Mouse (Mus musculus): ENCODE results near the gene Noa1. TPM values are rescaled to one million over a fixed set of nuclear protein-coding genes. Genes with fewer than 3 reads are reported as not detected.

The Noa1 gene
- polyA plus RNA-seq, 1 experiment from 2014 or later, result 33.2 TPM

DNA sequence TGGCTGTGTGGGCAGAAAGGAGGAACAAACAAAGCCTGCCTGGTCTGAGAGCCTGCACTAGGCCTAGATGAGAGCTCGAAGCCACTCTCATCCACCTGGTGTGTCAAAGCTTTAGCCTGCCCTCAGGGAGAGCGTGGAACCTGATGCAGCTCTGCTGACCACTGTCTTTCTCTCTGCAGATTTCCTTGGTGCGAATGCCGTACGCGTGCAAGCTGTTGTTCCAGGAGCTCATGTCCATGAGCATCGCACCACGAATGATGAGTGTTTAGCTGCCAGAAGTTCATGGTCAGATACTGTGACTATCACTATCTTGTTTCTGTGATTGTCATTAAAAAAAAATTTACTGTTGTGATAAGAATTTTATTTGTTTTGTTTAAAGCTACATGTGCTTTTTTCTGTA is 39.0 kb upstream of the Noa1 start:
- Histone ChIP-seq H3K4me1 (ENCODE audit: control insufficient read depth, insufficient read depth, low read length) (no peaks in the 10 kb centered on the region), H3K9ac (ENCODE audit: low read depth, low read length) (no peak overlapping the region), H3K27me3 (ENCODE audit: control insufficient read depth, insufficient read depth, low read length) (no peaks in the 10 kb centered on the region), H3K27ac (ENCODE audit: low read depth, low read length) (no peak overlapping the region), H3K4me3 (ENCODE audit: low read length) (no peak overlapping the region), H3K4me2 (replicated peaks; ENCODE audit: low read depth, low read length) (no peak overlapping the region), H3K9me3 (ENCODE audit: control insufficient read depth, low read length) (no peaks in the 10 kb centered on the region), H3K36me3 (ENCODE audit: control insufficient read depth, insufficient read depth, low read length) (peaks cover 67% of the 10 kb centered on the region)
- 86% methylated on average over 8 of the region's 8 CpGs for WGBS
- ATAC-seq (ENCODE audit: low FRiP score, low TSS enrichment), result no peak

DNA sequence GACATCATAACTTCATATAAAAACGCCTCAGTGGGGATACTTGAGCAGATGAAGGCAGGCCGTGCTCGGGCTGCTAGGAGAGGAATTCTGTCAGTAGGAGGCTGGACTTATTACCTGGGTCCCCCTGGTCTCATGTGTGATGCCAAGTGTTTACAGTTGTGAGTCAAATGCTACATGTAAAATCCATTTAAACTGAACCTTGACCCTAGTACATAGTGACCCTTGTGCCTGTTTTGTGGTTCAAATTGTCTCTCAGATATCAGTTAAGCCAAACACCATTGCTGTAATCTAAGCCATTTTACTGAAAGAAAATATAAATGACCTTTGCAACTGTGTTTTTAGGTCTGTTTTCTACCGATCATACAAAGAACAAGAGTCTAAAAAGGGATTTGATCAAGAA is 30.1 kb upstream of the Noa1 start:
- Histone ChIP-seq H3K9me3 (ENCODE audit: control insufficient read depth, low read length) (no peaks in the 10 kb centered on the region), H3K9ac (ENCODE audit: low read depth, low read length) (no peak overlapping the region)

DNA sequence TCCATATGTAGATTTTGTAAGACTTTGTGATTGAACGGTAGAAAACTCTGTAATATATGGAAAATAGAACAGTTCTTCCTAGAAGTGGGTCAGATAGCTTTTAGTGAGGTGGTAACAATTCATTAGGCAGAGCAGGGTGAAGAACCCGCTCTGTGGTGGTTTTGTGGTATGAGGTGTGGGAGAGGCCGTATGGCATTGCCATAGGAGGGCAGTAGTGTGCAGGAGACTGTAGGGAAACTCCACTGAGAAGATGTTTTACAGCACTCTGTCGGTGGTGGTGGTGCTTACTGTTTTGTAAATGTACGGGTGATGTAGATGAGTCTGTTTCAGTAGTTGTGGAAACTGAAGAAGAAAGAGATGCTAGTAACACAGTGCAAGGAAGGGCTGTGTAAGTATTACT is 20.3 kb upstream of the Noa1 start:
- peaks cover 82% of the 10 kb centered on the region for H3K36me3 ChIP-seq (ENCODE audit: control insufficient read depth, insufficient read depth, low read length)
- no peaks in the 10 kb centered on the region for H3K4me1 ChIP-seq (ENCODE audit: control insufficient read depth, insufficient read depth, low read length)
- no peak overlapping the region for H3K27ac ChIP-seq (ENCODE audit: low read depth, low read length)
- no peak overlapping the region for H3K4me3 ChIP-seq (ENCODE audit: low read length)
- no peak overlapping the region for H3K9ac ChIP-seq (ENCODE audit: low read depth, low read length)
- 75% methylated on average over 5 of the region's 5 CpGs for WGBS
- no peaks in the 10 kb centered on the region for H3K27me3 ChIP-seq (ENCODE audit: control insufficient read depth, insufficient read depth, low read length)
- no peak for ATAC-seq (ENCODE audit: low FRiP score, low TSS enrichment)
- no peak overlapping the region for H3K4me2 ChIP-seq (replicated peaks; ENCODE audit: low read depth, low read length)
- no peaks in the 10 kb centered on the region for H3K9me3 ChIP-seq (ENCODE audit: control insufficient read depth, low read length)

More for the DNA sequence above, 30.1 kb upstream of the Noa1 start:
- Histone ChIP-seq H3K4me3 (ENCODE audit: low read length) (no peak overlapping the region), H3K4me2 (replicated peaks; ENCODE audit: low read depth, low read length) (no peak overlapping the region), H3K27ac (ENCODE audit: low read depth, low read length) (no peak overlapping the region), H3K27me3 (ENCODE audit: control insufficient read depth, insufficient read depth, low read length) (no peaks in the 10 kb centered on the region), H3K4me1 (ENCODE audit: control insufficient read depth, insufficient read depth, low read length) (no peaks in the 10 kb centered on the region), H3K36me3 (ENCODE audit: control insufficient read depth, insufficient read depth, low read length) (peaks cover 91% of the 10 kb centered on the region)
- ATAC-seq (ENCODE audit: low FRiP score, low TSS enrichment), result no peak
- WGBS, result 93% methylated on average over 4 of the region's 4 CpGs

DNA sequence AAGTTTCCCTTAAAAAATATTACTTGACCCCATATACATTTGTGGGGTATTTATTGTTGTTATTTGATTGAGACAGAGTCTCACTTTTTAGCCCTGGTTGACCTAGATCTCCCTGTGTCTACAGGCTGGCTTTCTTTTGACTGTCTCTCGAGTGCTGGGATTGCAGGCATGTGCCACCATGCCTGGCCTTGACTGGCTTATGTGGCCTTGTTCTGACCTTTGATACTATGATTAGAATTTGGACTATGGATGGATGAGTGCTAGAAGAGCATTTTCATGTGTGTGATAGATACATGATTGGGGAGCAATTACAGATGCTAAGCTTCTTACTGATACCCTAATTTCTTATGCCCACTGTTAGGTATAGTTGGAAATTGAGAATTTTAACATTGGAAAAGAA is 15.1 kb upstream of the Noa1 start:
- no peak overlapping the region for H3K9ac ChIP-seq (ENCODE audit: low read depth, low read length)
- 83% methylated on average over 1 of the region's 1 CpGs for WGBS
- H3K27me3 ChIP-seq (ENCODE audit: control insufficient read depth, insufficient read depth, low read length), result no peaks in the 10 kb centered on the region
- no peak overlapping the region for H3K27ac ChIP-seq (ENCODE audit: low read depth, low read length)
- H3K4me3 ChIP-seq (ENCODE audit: low read length), result no peak overlapping the region
- ATAC-seq (ENCODE audit: low FRiP score, low TSS enrichment), result no peak
- no peak overlapping the region for H3K4me2 ChIP-seq (replicated peaks; ENCODE audit: low read depth, low read length)
- no peaks in the 10 kb centered on the region for H3K9me3 ChIP-seq (ENCODE audit: control insufficient read depth, low read length)
- no peaks in the 10 kb centered on the region for H3K4me1 ChIP-seq (ENCODE audit: control insufficient read depth, insufficient read depth, low read length)
- H3K36me3 ChIP-seq (ENCODE audit: control insufficient read depth, insufficient read depth, low read length), result peaks cover 91% of the 10 kb centered on the region

DNA sequence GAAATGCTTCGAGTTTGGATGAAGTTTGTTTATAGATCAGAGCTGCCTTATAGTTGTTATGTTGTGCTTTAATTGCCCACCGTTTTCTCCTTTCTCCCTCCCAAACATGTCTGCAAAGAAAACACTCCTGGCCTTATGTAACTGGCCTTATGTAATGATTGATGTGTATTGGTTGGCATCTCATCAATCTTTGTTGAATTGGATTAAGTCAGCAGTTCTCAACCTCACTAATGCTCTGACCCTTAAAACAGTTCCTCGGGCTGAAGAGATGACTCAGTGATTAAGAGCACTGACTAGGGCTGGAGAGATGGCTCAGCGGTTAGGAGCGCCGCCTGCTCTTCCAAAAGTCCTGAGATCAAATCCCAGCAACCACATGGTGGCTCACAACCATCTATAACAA is 5.1 kb upstream of the Noa1 start:
- H3K27me3 ChIP-seq (ENCODE audit: control insufficient read depth, insufficient read depth, low read length), result no peaks in the 10 kb centered on the region
- no peaks in the 10 kb centered on the region for H3K9me3 ChIP-seq (ENCODE audit: control insufficient read depth, low read length)
- 85% methylated on average over 6 of the region's 6 CpGs for WGBS
- H3K4me1 ChIP-seq (ENCODE audit: control insufficient read depth, insufficient read depth, low read length), result peaks cover 11% of the 10 kb centered on the region
- H3K9ac ChIP-seq (ENCODE audit: low read depth, low read length), result no peak overlapping the region
- no peak for ATAC-seq (ENCODE audit: low FRiP score, low TSS enrichment)
- peaks cover 59% of the 10 kb centered on the region for H3K36me3 ChIP-seq (ENCODE audit: control insufficient read depth, insufficient read depth, low read length)
- no peak overlapping the region for H3K4me3 ChIP-seq (ENCODE audit: low read length)
- no peak overlapping the region for H3K27ac ChIP-seq (ENCODE audit: low read depth, low read length)
- no peak overlapping the region for H3K4me2 ChIP-seq (replicated peaks; ENCODE audit: low read depth, low read length)

DNA sequence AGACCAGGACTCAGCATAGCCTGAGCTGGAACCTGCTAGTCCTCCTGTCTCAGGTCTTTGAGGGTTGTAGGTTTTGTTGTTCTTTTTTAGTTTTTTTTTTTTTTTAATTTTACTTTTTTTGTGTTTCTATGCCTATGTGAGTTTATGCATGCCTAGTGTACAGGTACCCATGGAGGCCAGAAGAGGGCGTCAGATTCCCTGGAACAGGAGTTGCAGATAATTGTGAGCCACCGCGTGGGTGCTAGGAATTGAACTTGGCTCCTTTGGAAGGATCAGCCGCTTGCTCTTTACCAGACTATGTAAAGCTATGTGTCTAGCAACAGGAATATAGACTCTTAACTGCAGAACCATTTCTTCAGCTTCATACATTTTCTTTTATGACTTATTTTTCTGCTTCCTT is 4.3 kb upstream of the Noa1 start:
- peaks cover 55% of the 10 kb centered on the region for H3K36me3 ChIP-seq (ENCODE audit: control insufficient read depth, insufficient read depth, low read length)

DNA sequence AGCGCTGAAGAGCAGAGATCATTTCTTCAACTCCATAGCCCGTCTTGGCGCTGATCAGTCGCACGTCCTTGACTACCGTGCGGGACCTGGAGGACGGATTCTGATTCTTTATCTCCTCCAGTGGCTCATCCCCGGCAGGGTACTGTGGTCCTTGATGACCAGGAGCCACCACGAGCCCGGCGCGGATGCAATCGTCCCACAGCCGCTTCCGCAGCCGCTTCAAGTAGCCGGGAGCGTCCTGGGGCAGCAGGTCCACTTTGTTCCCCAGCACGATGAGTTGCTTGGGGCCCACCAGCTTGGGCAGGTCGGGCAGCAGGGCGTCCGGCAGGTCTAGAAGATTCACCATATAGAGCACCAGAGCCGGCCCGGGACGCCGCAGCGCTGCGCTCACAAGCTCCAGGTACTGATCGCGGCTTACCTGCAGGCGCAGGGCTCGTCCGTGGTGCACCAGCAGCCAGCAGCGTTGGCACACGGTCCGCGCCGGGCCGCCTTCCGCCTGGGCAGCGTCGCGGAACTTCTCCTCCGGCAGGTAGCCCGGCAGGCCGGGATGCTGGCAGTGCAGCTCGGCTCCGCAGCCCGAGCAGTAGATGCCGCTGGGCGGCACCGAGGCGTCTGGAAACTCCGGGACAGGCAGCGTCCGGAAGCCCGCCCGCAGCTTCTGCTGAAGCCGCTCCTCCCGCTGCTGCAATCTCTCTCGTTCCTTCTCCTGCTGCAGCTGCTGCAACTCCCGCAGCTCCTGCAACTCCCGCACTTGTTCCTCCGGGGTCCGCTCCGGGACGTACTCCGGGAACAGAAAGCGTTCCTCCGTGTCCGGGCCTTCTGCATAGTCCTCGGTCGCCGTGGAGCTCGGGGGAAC is 605 bp downstream of the Noa1 start:
- peak overlapping the region; percentile 89 for H3K9ac ChIP-seq (ENCODE audit: low read depth, low read length)
- peak overlapping the region; percentile 89 for H3K4me2 ChIP-seq (replicated peaks; ENCODE audit: low read depth, low read length)
- peak overlapping the region; percentile 92; the same call in 1 of the 2 replicates for H3K27ac ChIP-seq (ENCODE audit: low read depth, low read length)
- peak overlapping the region; percentile 77 for H3K4me3 ChIP-seq (ENCODE audit: low read length)
- under 1% methylated on average over 75 of the region's 76 CpGs for WGBS
- peaks cover 19% of the 10 kb centered on the region for H3K4me1 ChIP-seq (ENCODE audit: control insufficient read depth, insufficient read depth, low read length)
- peak; percentile 18 for ATAC-seq (ENCODE audit: low FRiP score, low TSS enrichment)
- no peaks in the 10 kb centered on the region for H3K9me3 ChIP-seq (ENCODE audit: control insufficient read depth, low read length)
- no peaks in the 10 kb centered on the region for H3K27me3 ChIP-seq (ENCODE audit: control insufficient read depth, insufficient read depth, low read length)
- peaks cover 39% of the 10 kb centered on the region for H3K36me3 ChIP-seq (ENCODE audit: control insufficient read depth, insufficient read depth, low read length)

More for the DNA sequence above, 4.3 kb upstream of the Noa1 start:
- H3K27me3 ChIP-seq (ENCODE audit: control insufficient read depth, insufficient read depth, low read length), result no peaks in the 10 kb centered on the region
- no peak overlapping the region for H3K27ac ChIP-seq (ENCODE audit: low read depth, low read length)
- H3K9me3 ChIP-seq (ENCODE audit: control insufficient read depth, low read length), result no peaks in the 10 kb centered on the region
- WGBS, result 94% methylated on average over 4 of the region's 4 CpGs
- no peak overlapping the region for H3K9ac ChIP-seq (ENCODE audit: low read depth, low read length)
- ATAC-seq (ENCODE audit: low FRiP score, low TSS enrichment), result no peak
- no peak overlapping the region for H3K4me2 ChIP-seq (replicated peaks; ENCODE audit: low read depth, low read length)
- no peak overlapping the region for H3K4me3 ChIP-seq (ENCODE audit: low read length)
- peaks cover 11% of the 10 kb centered on the region for H3K4me1 ChIP-seq (ENCODE audit: control insufficient read depth, insufficient read depth, low read length)

DNA sequence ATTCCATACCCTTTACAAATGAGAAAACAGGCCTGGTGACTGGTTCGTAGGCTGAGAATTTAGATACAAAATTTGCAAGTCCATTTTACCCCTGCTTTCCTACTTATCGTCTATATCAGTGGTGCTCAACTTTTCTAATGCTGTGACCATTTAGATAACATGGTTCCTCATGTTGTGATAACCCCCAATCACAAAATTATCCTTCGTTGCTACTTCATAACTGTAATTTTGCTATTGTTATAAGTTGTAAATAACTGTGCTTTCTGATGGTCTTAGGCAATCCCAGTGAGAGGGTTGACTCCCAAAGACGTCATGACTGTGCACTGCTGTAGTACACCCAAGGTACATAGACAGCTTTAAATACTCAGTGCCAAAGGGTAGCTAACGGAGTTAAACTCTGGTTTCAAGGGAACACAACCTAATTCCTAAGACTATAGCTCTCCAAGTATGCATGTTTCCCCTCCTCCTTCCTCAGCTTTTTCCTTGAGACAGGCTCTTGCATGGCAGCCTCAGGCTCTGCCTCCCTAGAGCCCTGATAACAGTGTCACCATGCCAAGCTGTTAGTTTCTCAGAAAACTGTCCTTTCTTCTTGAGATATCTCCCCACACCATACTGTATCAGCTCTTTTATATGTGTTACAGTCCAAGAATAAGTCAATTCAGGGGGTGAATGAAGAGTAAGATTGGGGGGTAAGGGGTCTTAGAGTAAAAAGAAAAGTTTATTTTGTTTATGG is 1.9 kb downstream of the Noa1 start:
- no peak for ATAC-seq (ENCODE audit: low FRiP score, low TSS enrichment)
- H3K4me1 ChIP-seq (ENCODE audit: control insufficient read depth, insufficient read depth, low read length), result peaks cover 19% of the 10 kb centered on the region
- no peak overlapping the region; the same call in 1 of the 2 replicates for H3K9ac ChIP-seq (ENCODE audit: low read depth, low read length)
- peak overlapping the region; percentile 77 for H3K4me3 ChIP-seq (ENCODE audit: low read length)
- no peaks in the 10 kb centered on the region for H3K27me3 ChIP-seq (ENCODE audit: control insufficient read depth, insufficient read depth, low read length)
- no peak overlapping the region for H3K27ac ChIP-seq (ENCODE audit: low read depth, low read length)
- WGBS, result 77% methylated on average over 5 of the region's 5 CpGs
- H3K36me3 ChIP-seq (ENCODE audit: control insufficient read depth, insufficient read depth, low read length), result peaks cover 36% of the 10 kb centered on the region
- H3K9me3 ChIP-seq (ENCODE audit: control insufficient read depth, low read length), result no peaks in the 10 kb centered on the region
- H3K4me2 ChIP-seq (replicated peaks; ENCODE audit: low read depth, low read length), result peak overlapping the region; percentile 89

DNA sequence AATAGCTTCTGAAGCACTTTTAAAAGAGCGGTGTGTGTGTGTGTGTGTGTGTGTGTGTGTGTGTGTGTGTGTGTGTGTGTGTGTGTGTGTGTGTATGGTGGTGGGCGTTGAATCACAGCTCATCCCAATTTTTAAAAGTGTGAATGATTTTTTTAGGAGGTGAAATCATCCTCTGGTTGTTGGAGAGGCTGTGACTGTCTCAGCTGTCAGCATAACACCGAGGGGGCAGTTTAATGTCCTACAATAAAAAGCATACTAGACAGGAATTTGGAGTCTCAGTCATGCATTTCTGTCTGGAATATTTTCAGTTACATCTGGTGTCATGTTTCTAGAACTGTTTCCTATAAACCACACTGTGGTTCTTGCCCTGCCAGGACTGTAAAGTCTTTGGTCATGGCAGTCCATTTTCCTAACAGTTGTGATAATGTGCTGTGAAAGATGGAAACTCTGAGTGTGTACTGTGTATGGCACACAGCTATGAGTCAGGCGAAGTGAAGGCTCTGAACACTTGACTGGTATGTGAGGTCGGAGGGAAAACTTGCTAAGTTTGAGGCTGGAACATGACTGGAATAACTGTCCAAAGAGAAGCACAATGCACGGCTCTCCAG is 8.5 kb downstream of the Noa1 start:
- ATAC-seq (ENCODE audit: low FRiP score, low TSS enrichment), result no peak
- no peak overlapping the region for H3K4me3 ChIP-seq (ENCODE audit: low read length)
- H3K9ac ChIP-seq (ENCODE audit: low read depth, low read length), result no peak overlapping the region
- H3K27ac ChIP-seq (ENCODE audit: low read depth, low read length), result no peak overlapping the region
- no peaks in the 10 kb centered on the region for H3K9me3 ChIP-seq (ENCODE audit: control insufficient read depth, low read length)
- 88% methylated on average over 6 of the region's 6 CpGs for WGBS
- no peaks in the 10 kb centered on the region for H3K27me3 ChIP-seq (ENCODE audit: control insufficient read depth, insufficient read depth, low read length)
- H3K36me3 ChIP-seq (ENCODE audit: control insufficient read depth, insufficient read depth, low read length), result peaks cover 54% of the 10 kb centered on the region
- H3K4me2 ChIP-seq (replicated peaks; ENCODE audit: low read depth, low read length), result no peak overlapping the region
- no peaks in the 10 kb centered on the region for H3K4me1 ChIP-seq (ENCODE audit: control insufficient read depth, insufficient read depth, low read length)
